Mouse (Mus musculus) liver, adult 2 months (tissue): ENCODE measurements at regions not wholly inside any gene's neighbourhood (a gene's known extent, or its start where the extent isn't known, plus 50 kb on each side); places are given as distances from the start of the nearest gene placed in this dataset.
"Not testable (repeated sequence)": the region's sequence is repeated elsewhere in the genome, so short reads cannot be mapped to it uniquely, and the experiment has no call there.

Experiments used
- DNase-seq: peaks from one replicate; pipeline ENCODE4 v3.0.0-alpha.2; 2011; ENCODE audit warnings: low read depth, low spot score; ENCODE audit errors: extremely low read depth
- H3K27ac ChIP-seq: fragments of 200-500 bp; replicated peaks from 2 replicates; pipeline ENCODE4 v1.5.1; 2012; ENCODE audit warnings: low read depth, mild to moderate bottlenecking, control low read depth, inconsistent platforms, low read length; ENCODE audit not compliant: insufficient read depth
- H3K27me3 ChIP-seq: fragments of 200-500 bp; 2 replicates; pipeline ENCODE4 v1.6.1; 2012; ENCODE audit warnings: mild to moderate bottlenecking, moderate library complexity, low read length, inconsistent platforms; ENCODE audit not compliant: control insufficient read depth, insufficient read depth
- H3K36me3 ChIP-seq: fragments of 200-500 bp; 2 replicates; pipeline ENCODE4 v1.6.1; 2012; ENCODE audit warnings: low read length, inconsistent platforms; ENCODE audit not compliant: control insufficient read depth, insufficient read depth
- H3K4me1 ChIP-seq: fragments of 200-500 bp; 2 replicates; pipeline ENCODE4 v1.6.1; 2011; ENCODE audit warnings: low read length; ENCODE audit not compliant: control insufficient read depth, insufficient read depth
- H3K4me3 ChIP-seq: fragments of 200-500 bp; 2 replicates; pipeline ENCODE4 v1.5.1; 2011; ENCODE audit warnings: low read depth, mild to moderate bottlenecking, control low read depth, low read length, moderate library complexity; ENCODE audit not compliant: insufficient read depth
- H3K79me2 ChIP-seq: fragments of 200-500 bp; 2 replicates; pipeline ENCODE4 v1.6.1; 2012; ENCODE audit warnings: inconsistent platforms, mild to moderate bottlenecking, low read length, moderate library complexity; ENCODE audit not compliant: control insufficient read depth, insufficient read depth
- H3K9ac ChIP-seq: fragments of 200-500 bp; 2 replicates; pipeline ENCODE4 v1.6.1; 2012; ENCODE audit warnings: low read depth, mild to moderate bottlenecking, control low read depth, inconsistent platforms, low read length
- CTCF ChIP-seq: fragments of 200-500 bp; IDR thresholded peaks from 2 replicates; pipeline ENCODE4 v1.5.1; 2011; ENCODE audit warnings: low read depth, low read length, control low read depth
- POLR2A ChIP-seq: fragments of 200-500 bp; IDR thresholded peaks from 2 replicates; pipeline ENCODE4 v1.6.1; 2011; ENCODE audit warnings: low read length, control low read depth; ENCODE audit not compliant: insufficient read depth; ENCODE audit errors: extremely low read depth
- WGBS: fragments of 180-500 bp; shearing (Covaris S2); methylation state at CpG from one replicate; pipeline ENCODE4 v1.1.7; 2018; 5-methylcytosine and 5-hydroxymethylcytosine counted together

- Histone ChIP-seq H3K9ac (no peak overlapping the region), H3K27me3 (0 out of 2 replicates have a peak, but pooled peaks cover 2% of the 10 kb centered on the region), H3K36me3 (no peaks in the 10 kb centered on the region), H3K4me1 (no peaks in the 10 kb centered on the region), H3K27ac (no peak overlapping the region), H3K79me2 (no peaks in the 10 kb centered on the region), H3K4me3 (no peak overlapping the region)
- DNase-seq, result no peak
- TF ChIP-seq CTCF, result no peak
- TF ChIP-seq POLR2A, result no peak
- WGBS, result 43% methylated on average over 14 of the region's 14 CpGs
Observed at GRCm38 (mm10) chr4:22133547-22134495, 202.7 kb downstream of the Faxc start.

- Histone ChIP-seq H3K79me2 (no peaks in the 10 kb centered on the region), H3K4me1 (no peaks in the 10 kb centered on the region), H3K27ac (no peak overlapping the region), H3K36me3 (no peaks in the 10 kb centered on the region), H3K27me3 (no peaks in the 10 kb centered on the region), H3K4me3 (no peak overlapping the region), H3K9ac (no peak overlapping the region)
- DNase-seq, result no peak
- TF ChIP-seq CTCF (no peak), POLR2A (no peak)
- 67% methylated on average over 3 of the region's 3 CpGs for WGBS
Observed at GRCm38 (mm10) chr4:22140122-22140521, 209.0 kb downstream of the Faxc start.

- Histone ChIP-seq H3K36me3 (no peaks in the 10 kb centered on the region), H3K4me1 (no peaks in the 10 kb centered on the region), H3K4me3 (no peak overlapping the region), H3K79me2 (no peaks in the 10 kb centered on the region), H3K27ac (no peak overlapping the region), H3K9ac (no peak overlapping the region), H3K27me3 (no peaks in the 10 kb centered on the region)
- WGBS, result 100% methylated on average over 1 of the region's 1 CpGs
- DNase-seq, result no peak
- TF ChIP-seq CTCF (no peak), POLR2A (no peak)
Observed at GRCm38 (mm10) chr4:22143546-22143945, 212.4 kb downstream of the Faxc start.

- H3K4me1 ChIP-seq, H3K27me3 ChIP-seq, H3K27ac ChIP-seq, DNase-seq, H3K9ac ChIP-seq, H3K36me3 ChIP-seq, H3K79me2 ChIP-seq, H3K4me3 ChIP-seq: not testable (repeated sequence)
- 83% methylated on average over 1 of the region's 1 CpGs for WGBS
Observed at GRCm38 (mm10) chr4:22144834-22145233, 212.5 kb upstream of the Fbxl4 start.

- Histone ChIP-seq H3K9ac (no peak overlapping the region), H3K4me1 (no peaks in the 10 kb centered on the region), H3K36me3 (no peaks in the 10 kb centered on the region), H3K79me2 (no peaks in the 10 kb centered on the region), H3K27me3 (no peaks in the 10 kb centered on the region), H3K4me3 (no peak overlapping the region), H3K27ac (no peak overlapping the region)
- no peak for TF ChIP-seq CTCF
- no peak for TF ChIP-seq POLR2A
- WGBS, result 68% methylated on average over 6 of the region's 6 CpGs
- DNase-seq, result peak; percentile 27
Observed at GRCm38 (mm10) chr4:22146648-22147409, 210.5 kb upstream of the Fbxl4 start.
